Mouse (Mus musculus) liver, postnatal 0 days (tissue): ENCODE measurements at regions not wholly inside any gene's neighbourhood (a gene's known extent, or its start where the extent isn't known, plus 50 kb on each side); places are given as distances from the start of the nearest gene placed in this dataset.

ENCODE experiments used
- CTCF ChIP-seq: sonication (generic); IDR thresholded peaks from 2 replicates; pipeline ENCODE4 v1.5.1; 2016; ENCODE audit warnings: antibody characterized with exemption, low read depth
- EP300 ChIP-seq: IDR thresholded peaks from 2 replicates; pipeline ENCODE4 v1.6.1; 2016; ENCODE audit warnings: antibody characterized with exemption, low read depth, mild to moderate bottlenecking

DNA sequence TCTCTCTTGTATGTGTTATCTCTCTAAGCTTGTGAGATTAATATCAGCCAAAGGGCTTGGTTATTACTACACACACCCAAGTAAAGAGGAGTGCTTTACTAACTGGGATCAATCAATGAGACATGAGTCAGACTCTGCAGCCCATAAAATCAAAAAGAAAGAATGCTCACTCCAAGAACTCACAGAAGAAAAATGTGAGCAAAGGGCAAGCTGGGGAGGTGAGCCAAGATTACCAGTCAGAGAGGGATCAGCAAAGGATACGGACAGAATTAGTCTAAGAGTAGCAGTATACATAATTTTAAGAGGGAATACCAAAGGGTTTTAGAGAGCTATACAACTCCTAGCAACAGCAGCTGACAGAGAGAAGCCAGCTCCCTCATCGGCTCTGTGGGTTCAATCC, 319.4 kb upstream of the Rgma start:
- TF ChIP-seq CTCF (no peak), EP300 (no peak)
